Mouse (Mus musculus): ENCODE results near the gene Snx10.
"Not testable (repeated sequence)": the region's sequence is repeated elsewhere in the genome, so short reads cannot be mapped to it uniquely, and the experiment has no call there.

Gene Snx10

GRCm38 (mm10) chr6:51523807-51524320 lies at the start of gene Snx10:
TSS of gene Snx10 (plus strand) at chr6:51523901.
- DNase-seq: no peak

GRCm38 (mm10) chr6:51479136-51479731 lies 44.5 kb upstream of the Snx10 start:
- no peak for DNase-seq

GRCm38 (mm10) chr6:51481548-51481947 lies 42.2 kb upstream of the Snx10 start:
- DNase-seq: peak; percentile 57

- DNase-seq: no peak
Measured at GRCm38 (mm10) chr6:51483861-51484260, 39.8 kb upstream of the Snx10 start.

GRCm38 (mm10) chr6:51484556-51484955 lies 39.1 kb upstream of the Snx10 start:
- not testable (repeated sequence) for DNase-seq

GRCm38 (mm10) chr6:51485646-51486045 lies 38.1 kb upstream of the Snx10 start:
- DNase-seq: no peak

GRCm38 (mm10) chr6:51486076-51486710 lies 37.5 kb upstream of the Snx10 start:
- DNase-seq: no peak

- no peak for DNase-seq
Measured at GRCm38 (mm10) chr6:51486731-51487130, 37.0 kb upstream of the Snx10 start.

GRCm38 (mm10) chr6:51489787-51490186 lies 33.9 kb upstream of the Snx10 start:
- peak; percentile 87 for DNase-seq

GRCm38 (mm10) chr6:51497321-51498111 lies 26.2 kb upstream of the Snx10 start:
- DNase-seq: peak; percentile 32

- DNase-seq: no peak
Measured at GRCm38 (mm10) chr6:51505671-51506070, 18.0 kb upstream of the Snx10 start.

GRCm38 (mm10) chr6:51507556-51507955 lies 16.1 kb upstream of the Snx10 start:
- DNase-seq: no peak

GRCm38 (mm10) chr6:51508750-51509648 lies 14.7 kb upstream of the Snx10 start:
- peak; percentile 75 for DNase-seq

GRCm38 (mm10) chr6:51510094-51510493 lies 13.6 kb upstream of the Snx10 start:
- peak; percentile 70 for DNase-seq

GRCm38 (mm10) chr6:51510946-51511345 lies 12.8 kb upstream of the Snx10 start:
- DNase-seq: no peak

- no peak for DNase-seq
Measured at GRCm38 (mm10) chr6:51513745-51514144, 10.0 kb upstream of the Snx10 start.

GRCm38 (mm10) chr6:51514860-51515259 lies 8.8 kb upstream of the Snx10 start:
- DNase-seq: no peak

- DNase-seq: no peak
Measured at GRCm38 (mm10) chr6:51523310-51523709, 391 bp upstream of the Snx10 start.

GRCm38 (mm10) chr6:51524321-51524931 lies 725 bp downstream of the Snx10 start:
- DNase-seq: no peak

- DNase-seq: no peak
Measured at GRCm38 (mm10) chr6:51525001-51525400, 1.3 kb downstream of the Snx10 start.

GRCm38 (mm10) chr6:51529457-51529856 lies 5.8 kb downstream of the Snx10 start:
- DNase-seq: no peak
